Mouse (Mus musculus): ENCODE data around the gene Maged1. TPM values are rescaled to one million over a fixed set of nuclear protein-coding genes. Genes with fewer than 3 reads are reported as not detected.
"Not testable (repeated sequence)": the region's sequence is repeated elsewhere in the genome, so short reads cannot be mapped to it uniquely, and the experiment has no call there.

Maged1 gene
- polyA plus RNA-seq, 1 experiment from 2014 or later, result 1,133 TPM

DNA sequence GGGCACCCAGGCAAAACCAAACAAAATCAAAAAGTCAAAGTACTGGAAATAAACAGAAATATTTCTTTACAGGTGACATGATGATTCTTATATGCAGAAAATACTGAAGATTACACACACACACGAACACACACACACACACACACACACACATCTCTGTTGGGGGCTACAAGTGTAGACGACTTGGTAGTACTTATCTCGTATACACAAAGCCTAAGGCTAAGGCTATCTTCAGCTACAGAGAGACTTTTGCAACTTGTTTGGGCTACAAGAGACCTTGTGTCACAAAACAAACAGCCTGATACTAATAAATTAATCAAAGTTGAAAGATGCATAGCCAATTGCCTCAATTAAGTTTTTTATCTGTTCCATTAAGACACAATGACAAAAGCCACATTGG, 19.8 kb downstream of the Maged1 start:
- Histone ChIP-seq H3K4me3 (no peak overlapping the region), H3K9ac (no peak overlapping the region), H3K9me3 (no peaks in the 10 kb centered on the region), H3K27ac (no peak overlapping the region), H3K36me3 (replicated peaks) (no peaks in the 10 kb centered on the region), H3K4me1 (no peaks in the 10 kb centered on the region), H3K4me2 (no peak overlapping the region), H3K27me3 (replicated peaks) (no peaks in the 10 kb centered on the region)
- no peak for ATAC-seq (replicated peaks)
- WGBS, result 74% methylated on average over 3 of the region's 3 CpGs

DNA sequence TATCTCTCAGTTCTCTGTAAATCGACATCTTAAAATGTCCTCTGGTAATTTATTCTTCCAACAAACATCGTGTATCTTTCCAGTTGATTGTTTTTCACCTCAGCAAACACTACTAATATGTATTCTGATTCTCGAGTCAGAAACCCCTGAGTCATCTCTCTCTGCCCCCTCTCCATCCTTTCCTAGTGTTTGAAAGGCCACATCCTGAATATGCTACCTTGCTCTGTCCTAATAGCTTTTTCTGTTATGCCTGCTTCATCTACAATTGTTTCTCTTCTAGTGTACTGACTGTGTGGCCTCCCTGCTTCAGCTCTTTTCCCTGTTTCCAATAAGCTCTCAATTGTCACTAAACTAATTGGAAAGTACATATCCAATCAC, 33.5 kb downstream of the Maged1 start:
- Histone ChIP-seq H3K27ac (peak overlapping the region; percentile 81), H3K36me3 (replicated peaks) (no peaks in the 10 kb centered on the region), H3K4me1 (peaks cover 7% of the 10 kb centered on the region; the same call in 1 of the 2 replicates), H3K9ac (no peak overlapping the region), H3K9me3 (no peaks in the 10 kb centered on the region), H3K27me3 (replicated peaks) (peaks cover 4% of the 10 kb centered on the region), H3K4me3 (no peak overlapping the region), H3K4me2 (no peak overlapping the region)
- ATAC-seq (replicated peaks), result peak; percentile 62
- 37% methylated on average over 3 of the region's 3 CpGs for WGBS

DNA sequence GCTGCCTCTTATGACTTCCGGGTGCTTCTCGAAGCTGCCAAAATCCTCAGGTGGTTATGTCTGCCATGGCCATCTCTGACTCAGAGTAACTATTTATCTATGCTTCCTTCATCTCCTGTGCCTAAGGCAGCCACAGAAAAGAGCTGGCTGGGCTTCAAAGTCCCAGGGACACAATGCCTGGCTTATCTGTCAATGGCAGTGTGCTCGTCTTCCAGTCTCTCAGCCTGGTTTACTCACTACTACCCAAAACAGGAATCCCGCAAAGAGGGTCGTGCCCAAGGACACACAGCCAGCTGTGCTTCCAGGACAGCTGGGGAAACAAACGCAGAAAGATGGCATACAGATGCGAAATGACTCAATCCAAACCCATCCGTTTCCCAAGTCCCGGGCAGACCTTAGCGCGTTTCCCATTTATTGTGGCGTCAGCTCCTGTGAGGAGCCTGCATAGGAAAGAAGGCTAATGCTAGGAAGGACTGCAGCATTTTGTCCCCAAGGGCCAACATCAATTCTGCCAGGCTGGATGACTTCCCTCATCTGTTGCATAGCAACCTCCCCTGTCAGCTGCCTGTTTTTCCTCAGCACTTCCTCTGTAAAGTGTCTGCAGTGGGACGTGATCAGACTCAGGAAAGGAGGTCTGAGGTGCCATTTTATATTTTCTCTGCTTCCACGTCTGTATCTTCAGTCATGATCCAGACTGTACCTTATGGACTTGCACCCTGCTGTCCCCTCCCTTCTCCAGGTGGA, 34.1 kb downstream of the Maged1 start:
- peak overlapping the region; percentile 22; the same call in 1 of the 2 replicates for H3K4me2 ChIP-seq

DNA sequence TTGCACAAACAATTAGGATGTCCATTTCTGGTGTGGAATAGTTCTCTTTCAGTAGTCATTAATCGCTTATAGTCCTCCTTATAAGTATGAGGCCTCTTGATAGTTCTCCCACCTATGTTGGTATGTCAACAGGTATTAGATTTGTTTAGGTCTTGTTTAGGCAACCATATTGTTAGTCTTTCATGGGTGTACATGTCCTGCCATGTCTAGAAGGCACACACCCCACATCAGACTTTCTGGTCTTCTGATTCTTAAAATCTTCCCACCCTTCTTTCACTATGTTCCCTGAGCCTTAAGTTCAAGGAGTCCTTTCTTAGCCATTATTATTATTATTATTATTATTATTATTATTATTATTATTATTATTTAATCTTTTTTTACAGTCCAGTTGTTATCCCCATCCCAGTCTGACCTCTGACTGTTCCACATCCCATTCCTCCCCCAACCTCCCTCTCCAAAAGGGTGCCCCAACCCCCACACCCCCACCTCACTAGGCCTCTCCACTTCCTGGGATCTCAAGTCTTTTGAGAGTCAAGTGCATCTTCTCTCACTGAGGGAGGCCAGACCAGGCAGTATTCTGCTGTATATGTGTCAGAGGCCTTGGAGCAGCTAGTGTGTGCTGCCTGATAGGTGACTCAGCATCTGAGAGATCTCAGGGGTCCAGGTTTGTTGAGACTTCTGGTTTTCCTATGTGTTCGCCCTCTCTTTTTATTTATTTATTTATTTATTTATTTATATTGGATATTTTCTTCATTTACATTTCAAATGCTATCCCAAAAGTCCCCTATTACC, 55.7 kb downstream of the Maged1 start:
- Histone ChIP-seq H3K9ac (no peak overlapping the region), H3K27ac (no peak overlapping the region), H3K36me3 (replicated peaks) (no peaks in the 10 kb centered on the region), H3K4me2 (no peak overlapping the region), H3K4me3 (no peak overlapping the region), H3K27me3 (replicated peaks) (0 out of 2 replicates have a peak, but pooled peaks cover 4% of the 10 kb centered on the region), H3K9me3 (no peaks in the 10 kb centered on the region), H3K4me1 (no peaks in the 10 kb centered on the region)
- 85% methylated on average over 2 of the region's 2 CpGs for WGBS
- ATAC-seq (replicated peaks), result no peak

More for the DNA sequence above, 34.1 kb downstream of the Maged1 start:
- ATAC-seq (replicated peaks), result peak; percentile 98
- WGBS, result 23% methylated on average over 8 of the region's 14 CpGs
- not testable (repeated sequence) for H3K36me3 ChIP-seq (replicated peaks); H3K9ac ChIP-seq; H3K27me3 ChIP-seq (replicated peaks); H3K9me3 ChIP-seq; H3K4me1 ChIP-seq; H3K4me3 ChIP-seq
- peak overlapping the region; percentile 83 for H3K27ac ChIP-seq

Other genes starting within 250 kb of the Maged1 start
- gene Fam90a1b, start 175.4 kb downstream of the Maged1 start, polyA plus RNA-seq (2015; fragmentation: Nextera tagmentation; extraction: Ambion mirVana), result 0.20 and 0.31 TPM in 2 replicates
- 114 and 119 TPM in 2 replicates for gene Apoo, start 175.0 kb downstream of the Maged1 start, polyA plus RNA-seq (2015; fragmentation: Nextera tagmentation; extraction: Ambion mirVana)
- 24.4 and 25.3 TPM in 2 replicates for gene Gspt2, start 93.9 kb upstream of the Maged1 start, polyA plus RNA-seq (2015; fragmentation: Nextera tagmentation; extraction: Ambion mirVana)
- 1.6 and 1.9 TPM in 2 replicates for gene Zxdb, start 182.4 kb upstream of the Maged1 start, polyA plus RNA-seq (2015; fragmentation: Nextera tagmentation; extraction: Ambion mirVana)

All from midbrain, embryonic 15.5 days (tissue).